Mouse (Mus musculus) small intestine, adult 2 months (tissue): Measurements from ENCODE around the gene Gm11172. TPM values are rescaled to one million over a fixed set of nuclear protein-coding genes. Genes with fewer than 3 reads are reported as not detected.

Source experiments
- H3K27ac ChIP-seq: fragments of 200-500 bp; 2 replicates; pipeline ENCODE4 v1.5.1; 2012; ENCODE audit warnings: low read depth, low read length, control low read depth, inconsistent platforms; ENCODE audit not compliant: insufficient read depth
- H3K27me3 ChIP-seq: fragments of 200-500 bp; 2 replicates; pipeline ENCODE4 v1.6.1; 2012; ENCODE audit warnings: mild to moderate bottlenecking, moderate library complexity, low read length, inconsistent platforms; ENCODE audit not compliant: control insufficient read depth, insufficient read depth
- H3K36me3 ChIP-seq: fragments of 200-500 bp; 2 replicates; pipeline ENCODE4 v1.6.1; 2012; ENCODE audit warnings: mild to moderate bottlenecking, low read length, control low read depth, inconsistent platforms; ENCODE audit not compliant: control insufficient read depth, insufficient read depth
- H3K4me1 ChIP-seq: fragments of 200-500 bp; 2 replicates; pipeline ENCODE4 v1.6.1; 2012; ENCODE audit warnings: low read length, inconsistent platforms, mixed read lengths; ENCODE audit not compliant: control insufficient read depth, insufficient read depth, insufficient read length
- H3K4me3 ChIP-seq: fragments of 200-500 bp; 2 replicates; pipeline ENCODE4 v1.5.1; 2012; ENCODE audit warnings: low read depth, mild to moderate bottlenecking, control low read depth, inconsistent platforms, low read length, moderate library complexity
- CTCF ChIP-seq: fragments of 200-500 bp; IDR thresholded peaks from 2 replicates; pipeline ENCODE4 v1.5.1; 2012; ENCODE audit warnings: low read depth, mild to moderate bottlenecking, control low read depth, inconsistent platforms, low read length, moderate library complexity, mixed read lengths; ENCODE audit not compliant: insufficient replicate concordance, insufficient read length; ENCODE audit errors: extremely low read depth
- POLR2A ChIP-seq: fragments of 200-500 bp; IDR thresholded peaks from 2 replicates; pipeline ENCODE4 v1.6.1; 2012; ENCODE audit warnings: low read depth, mild to moderate bottlenecking, control low read depth, inconsistent platforms, low read length, moderate library complexity
- WGBS: fragments of 180-500 bp; shearing (Covaris S2); methylation state at CpG from one replicate; pipeline ENCODE4 v1.1.7; 2018; 5-methylcytosine and 5-hydroxymethylcytosine counted together
- polyA plus RNA-seq: library from polyadenylated mRNA; depleted of rRNA; stranded (reverse); fragments of >200 nt; gene quantifications from 2 replicates; pipeline ENCODE4 v1.2.3, GENCODE M21; 2012

Gm11172 gene
- polyA plus RNA-seq, 1 experiment = not detected

- Histone ChIP-seq H3K27me3 (no peaks in the 10 kb centered on the region), H3K36me3 (no peaks in the 10 kb centered on the region), H3K4me1 (peaks cover 2% of the 10 kb centered on the region; the same call in 1 of the 2 replicates), H3K4me3 (no peak within 1 kb of the TSS), H3K27ac (no peak within 1 kb of the TSS)
- TF ChIP-seq POLR2A = no peak
- TF ChIP-seq CTCF = no peak
- WGBS = 81% methylated on average over 10 of the region's 10 CpGs
Measured at GRCm38 (mm10) chr16:10805789-10806527, 6.8 kb upstream of the Gm11172 start, which contains the start of gene Prm1. Gene Prm1 (minus strand): TSS chr16:10805839.

GRCm38 (mm10) chr16:10810376-10810775, 2.3 kb upstream of the Gm11172 start:
- WGBS = 94% methylated on average over 1 of the region's 1 CpGs
- H3K4me1 ChIP-seq = peaks cover 23% of the 10 kb centered on the region
- no peak overlapping the region for H3K27ac ChIP-seq
- no peaks in the 10 kb centered on the region for H3K27me3 ChIP-seq
- TF ChIP-seq POLR2A = no peak
- TF ChIP-seq CTCF = no peak
- no peak overlapping the region for H3K4me3 ChIP-seq
- H3K36me3 ChIP-seq = no peaks in the 10 kb centered on the region

GRCm38 (mm10) chr16:10813726-10814125, 1.0 kb downstream of the Gm11172 start:
- Histone ChIP-seq H3K36me3 (no peaks in the 10 kb centered on the region), H3K4me1 (peaks cover 23% of the 10 kb centered on the region), H3K27ac (no peak overlapping the region), H3K27me3 (no peaks in the 10 kb centered on the region), H3K4me3 (no peak overlapping the region)
- WGBS = 75% methylated on average over 4 of the region's 4 CpGs
- TF ChIP-seq CTCF (no peak), POLR2A (no peak)

DNA sequence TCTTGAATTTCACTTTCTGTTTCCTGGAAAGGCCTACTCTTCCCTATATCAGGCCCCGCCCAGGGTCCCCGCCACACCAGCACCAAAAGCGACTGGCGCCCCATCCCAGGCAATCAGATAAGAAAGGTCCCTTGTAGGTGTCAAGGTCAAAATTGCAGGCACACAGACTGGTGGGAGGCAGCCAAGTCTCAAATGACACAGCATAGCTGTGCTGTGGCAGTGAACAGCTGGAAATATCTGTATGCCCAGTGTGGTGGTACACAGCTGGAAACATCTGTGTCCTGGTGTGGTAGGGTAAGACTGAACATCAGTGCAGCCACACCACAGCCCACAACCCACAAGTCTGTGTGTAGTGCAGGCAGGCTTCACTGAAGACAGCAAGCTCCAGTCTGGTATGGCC, 2.1 kb downstream of the Gm11172 start:
- Histone ChIP-seq H3K4me3 (no peak overlapping the region), H3K4me1 (peaks cover 23% of the 10 kb centered on the region), H3K36me3 (no peaks in the 10 kb centered on the region), H3K27ac (no peak overlapping the region), H3K27me3 (no peaks in the 10 kb centered on the region)
- TF ChIP-seq POLR2A (no peak), CTCF (no peak)
- 26% methylated on average over 4 of the region's 4 CpGs for WGBS

DNA sequence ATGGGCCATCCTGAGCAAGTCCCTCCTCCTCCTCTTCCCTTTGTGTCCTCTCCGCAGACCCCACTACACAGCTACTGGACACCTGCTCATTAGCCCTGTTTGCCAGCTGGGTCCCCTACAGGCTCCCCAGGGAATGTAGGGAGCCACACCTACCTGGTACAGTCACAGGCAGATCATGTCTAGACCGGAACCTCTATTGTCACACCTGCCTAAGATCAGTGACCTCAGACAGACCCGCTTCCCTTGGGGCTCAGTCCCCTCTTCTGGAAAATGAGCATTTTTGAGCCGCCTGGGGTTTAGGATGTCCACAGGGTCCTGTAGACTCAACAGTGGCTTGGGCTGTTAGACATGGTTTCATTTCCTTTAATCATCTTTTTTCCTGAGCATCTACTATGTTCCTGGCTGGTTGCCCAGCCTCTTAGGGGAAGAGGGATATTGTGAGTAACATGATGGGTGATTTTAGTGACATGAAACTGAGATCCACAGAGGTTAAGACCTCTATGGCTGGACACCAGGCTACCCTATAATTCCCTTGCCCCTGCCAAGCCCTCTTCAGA, 5.9 kb downstream of the Gm11172 start:
- Histone ChIP-seq H3K4me3 (no peak overlapping the region), H3K36me3 (no peaks in the 10 kb centered on the region), H3K4me1 (peaks cover 22% of the 10 kb centered on the region), H3K27me3 (no peaks in the 10 kb centered on the region), H3K27ac (no peak overlapping the region)
- 75% methylated on average over 4 of the region's 4 CpGs for WGBS
- TF ChIP-seq POLR2A = no peak
- TF ChIP-seq CTCF = no peak

DNA sequence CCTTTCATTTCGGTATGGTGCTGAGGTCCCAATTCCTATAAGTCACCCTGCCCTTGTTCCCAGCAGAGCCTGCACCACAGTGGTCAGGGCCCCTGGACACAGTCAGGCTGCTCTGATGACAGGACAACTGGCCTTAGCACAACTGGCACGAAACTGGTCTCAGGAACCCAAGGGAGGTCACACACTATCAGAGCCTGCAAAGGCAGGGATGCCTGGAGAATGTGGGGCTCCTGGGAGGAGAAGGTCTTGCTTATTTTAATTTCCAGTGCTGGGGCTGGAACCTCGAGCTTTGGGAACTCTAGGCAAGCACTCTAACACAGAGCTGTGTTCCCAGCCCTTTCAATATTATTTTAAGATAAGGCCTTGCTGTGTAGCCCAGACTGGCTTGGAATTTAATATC, 7.3 kb downstream of the Gm11172 start:
- WGBS = 87% methylated on average over 3 of the region's 3 CpGs
- Histone ChIP-seq H3K36me3 (no peaks in the 10 kb centered on the region), H3K27ac (no peak overlapping the region), H3K4me1 (peaks cover 15% of the 10 kb centered on the region), H3K4me3 (no peak overlapping the region), H3K27me3 (no peaks in the 10 kb centered on the region)
- no peak for TF ChIP-seq CTCF
- no peak for TF ChIP-seq POLR2A

DNA sequence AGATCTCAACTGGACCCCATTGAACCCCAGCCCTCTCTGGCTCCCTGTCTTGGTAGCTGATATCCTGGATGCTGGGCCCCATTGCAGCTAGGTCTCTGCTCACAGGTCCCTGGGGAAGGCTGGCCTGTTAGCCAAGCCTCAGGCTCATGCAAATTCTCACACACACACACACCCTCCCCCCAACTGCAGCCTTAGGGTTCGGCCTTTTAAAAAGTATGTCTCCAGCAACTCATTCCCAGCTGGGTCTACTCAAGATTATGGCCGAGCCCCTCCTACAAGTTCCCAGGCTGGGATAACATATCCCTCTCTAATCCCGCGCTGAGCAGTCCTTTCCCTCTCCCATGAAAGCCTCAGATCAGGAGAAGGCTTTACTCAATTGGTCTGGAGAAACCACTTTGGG, 8.7 kb downstream of the Gm11172 start:
- peaks cover 13% of the 10 kb centered on the region for H3K4me1 ChIP-seq
- H3K27me3 ChIP-seq = no peaks in the 10 kb centered on the region
- 57% methylated on average over 4 of the region's 4 CpGs for WGBS
- H3K4me3 ChIP-seq = no peak overlapping the region
- H3K27ac ChIP-seq = no peak overlapping the region
- no peaks in the 10 kb centered on the region for H3K36me3 ChIP-seq
- TF ChIP-seq POLR2A (no peak), CTCF (no peak)
